Mouse (Mus musculus): Measurements from ENCODE around the gene Frs2. TPM values are rescaled to one million over a fixed set of nuclear protein-coding genes. Genes with fewer than 3 reads are reported as not detected.
"Not testable (repeated sequence)": the region's sequence is repeated elsewhere in the genome, so short reads cannot be mapped to it uniquely, and the experiment has no call there.

Frs2 gene
- polyA plus RNA-seq, 1 experiment from 2014 or later, result 27.2 TPM

DNA sequence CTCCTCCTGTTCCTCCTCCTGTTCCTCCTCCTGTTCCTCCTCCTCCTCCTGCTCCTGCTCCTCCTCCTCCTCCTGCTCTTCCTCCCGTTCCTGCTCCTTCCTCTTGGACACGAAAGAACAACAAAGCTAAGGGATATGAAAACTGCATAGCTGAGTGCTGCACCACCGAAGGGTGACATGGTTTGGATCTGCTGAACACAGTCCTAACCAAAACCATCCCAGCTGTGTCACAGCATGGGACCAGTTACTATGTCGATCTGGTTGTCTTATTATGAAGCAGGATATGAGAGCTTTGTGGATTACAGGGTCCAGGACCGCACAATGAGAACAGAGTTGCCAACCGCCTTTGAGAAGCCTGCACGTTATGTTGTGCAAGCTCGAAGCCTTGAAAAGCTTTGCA, 122.2 kb downstream of the Frs2 start:
- H3K4me2 ChIP-seq (ENCODE audit: low read length), result no peak overlapping the region
- H3K27me3 ChIP-seq (replicated peaks; ENCODE audit: control insufficient read depth, insufficient read depth, low read length), result 0 out of 2 replicates have a peak, but pooled peaks cover 3% of the 10 kb centered on the region
- H3K4me3 ChIP-seq (ENCODE audit: low read depth, low read length), result no peak overlapping the region
- no peaks in the 10 kb centered on the region for H3K9me3 ChIP-seq (replicated peaks; ENCODE audit: control insufficient read depth, low read length)
- no peaks in the 10 kb centered on the region for H3K36me3 ChIP-seq (ENCODE audit: control insufficient read depth, insufficient read depth, low read length)
- 86% methylated on average over 8 of the region's 8 CpGs for WGBS
- no peak overlapping the region for H3K27ac ChIP-seq (ENCODE audit: low read depth, low read length)
- DNase-seq (ENCODE audit: low spot score) (no peak), ATAC-seq (no peak)
- no peak overlapping the region for H3K9ac ChIP-seq (ENCODE audit: low read length)
- H3K4me1 ChIP-seq (ENCODE audit: control insufficient read depth, insufficient read depth, low read length), result no peaks in the 10 kb centered on the region

DNA sequence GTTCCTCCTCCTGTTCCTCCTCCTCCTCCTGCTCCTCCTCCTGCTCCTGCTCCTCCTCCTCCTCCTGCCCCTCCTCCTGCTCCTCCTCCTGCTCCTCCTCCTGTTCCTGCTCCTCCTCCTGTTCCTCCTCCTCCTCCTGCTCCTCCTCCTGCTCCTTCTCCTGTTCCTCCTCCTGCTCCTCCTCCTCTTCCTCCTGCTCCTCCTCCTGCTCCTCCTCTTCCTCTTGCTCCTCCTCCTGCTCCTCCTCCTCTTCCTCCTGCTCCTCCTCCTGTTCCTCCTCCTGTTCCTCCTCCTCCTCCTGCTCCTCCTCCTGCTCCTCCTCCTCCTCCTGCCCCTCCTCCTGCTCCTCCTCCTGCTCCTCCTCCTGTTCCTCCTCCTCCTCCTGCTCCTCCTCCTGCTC, 122.6 kb downstream of the Frs2 start:
- not testable (repeated sequence) for H3K9ac ChIP-seq (ENCODE audit: low read length); H3K4me2 ChIP-seq (ENCODE audit: low read length); H3K4me1 ChIP-seq (ENCODE audit: control insufficient read depth, insufficient read depth, low read length); H3K9me3 ChIP-seq (replicated peaks; ENCODE audit: control insufficient read depth, low read length); H3K27me3 ChIP-seq (replicated peaks; ENCODE audit: control insufficient read depth, insufficient read depth, low read length); H3K36me3 ChIP-seq (ENCODE audit: control insufficient read depth, insufficient read depth, low read length); H3K27ac ChIP-seq (ENCODE audit: low read depth, low read length); ATAC-seq; DNase-seq (ENCODE audit: low spot score); H3K4me3 ChIP-seq (ENCODE audit: low read depth, low read length)

DNA sequence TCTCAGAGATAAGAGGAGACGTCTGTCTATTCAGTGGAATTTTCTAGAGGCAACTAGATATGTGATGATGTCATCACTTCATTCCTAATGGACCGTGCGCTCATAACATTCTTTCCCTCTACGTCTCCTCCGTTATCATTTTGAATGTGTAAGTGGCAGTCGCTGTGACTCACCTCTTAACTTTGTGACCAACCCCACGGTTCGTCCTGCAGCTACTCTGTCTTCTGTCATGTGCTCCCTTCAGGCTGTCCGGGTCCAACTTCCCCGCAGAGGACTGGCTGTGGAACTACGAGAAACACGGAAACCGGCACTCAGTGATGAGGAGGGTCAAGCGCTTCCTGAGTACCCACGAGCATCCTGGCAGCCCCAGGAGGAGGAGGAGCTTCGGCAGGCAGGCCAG, 124.6 kb downstream of the Frs2 start:
- WGBS, result 68% methylated on average over 16 of the region's 16 CpGs
- Histone ChIP-seq H3K27me3 (replicated peaks; ENCODE audit: control insufficient read depth, insufficient read depth, low read length) (0 out of 2 replicates have a peak, but pooled peaks cover 3% of the 10 kb centered on the region), H3K36me3 (ENCODE audit: control insufficient read depth, insufficient read depth, low read length) (no peaks in the 10 kb centered on the region), H3K4me1 (ENCODE audit: control insufficient read depth, insufficient read depth, low read length) (no peaks in the 10 kb centered on the region), H3K27ac (ENCODE audit: low read depth, low read length) (no peak overlapping the region), H3K9me3 (replicated peaks; ENCODE audit: control insufficient read depth, low read length) (no peaks in the 10 kb centered on the region), H3K9ac (ENCODE audit: low read length) (no peak overlapping the region), H3K4me2 (ENCODE audit: low read length) (no peak overlapping the region), H3K4me3 (ENCODE audit: low read depth, low read length) (no peak overlapping the region)
- ATAC-seq, result no peak
- DNase-seq (ENCODE audit: low spot score), result no peak

DNA sequence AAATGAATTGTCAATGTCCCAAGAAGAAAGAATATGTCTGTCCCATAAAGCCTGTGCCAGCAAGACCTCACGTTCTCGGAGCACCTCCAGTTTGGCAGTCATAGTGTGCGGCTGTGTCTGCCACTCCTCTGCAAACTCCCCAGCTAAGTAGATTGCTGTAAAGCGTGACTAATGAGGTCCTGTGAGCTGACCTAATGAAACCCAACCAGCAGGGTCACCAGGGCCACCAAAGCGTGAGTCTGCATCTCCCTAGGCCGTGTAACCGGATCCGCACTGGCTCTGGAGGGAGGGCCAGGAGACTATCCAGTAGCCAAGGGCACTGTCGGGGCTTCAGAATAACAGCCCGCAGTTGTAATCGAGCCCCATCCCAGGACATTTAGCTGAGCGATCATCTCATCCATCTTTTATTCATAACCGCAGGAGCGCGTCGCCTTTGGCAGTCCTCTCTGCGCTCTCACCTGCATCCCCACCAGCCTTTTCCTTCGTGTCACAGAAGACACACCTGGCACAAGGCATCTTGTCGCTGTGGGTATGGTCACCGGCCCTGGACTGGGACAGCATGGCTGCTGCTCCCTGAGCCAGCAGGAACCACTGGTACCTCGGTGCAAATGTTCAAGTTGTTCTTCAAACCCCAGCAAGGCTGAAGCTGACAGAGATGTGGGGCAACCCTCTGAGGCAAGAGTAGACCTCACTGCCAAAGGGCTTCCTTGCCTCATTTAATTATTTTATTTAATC, 127.1 kb downstream of the Frs2 start:
- Histone ChIP-seq H3K4me1 (ENCODE audit: control insufficient read depth, insufficient read depth, low read length) (no peaks in the 10 kb centered on the region), H3K4me3 (ENCODE audit: low read depth, low read length) (no peak overlapping the region), H3K27me3 (replicated peaks; ENCODE audit: control insufficient read depth, insufficient read depth, low read length) (no peaks in the 10 kb centered on the region), H3K27ac (ENCODE audit: low read depth, low read length) (no peak overlapping the region), H3K4me2 (ENCODE audit: low read length) (no peak overlapping the region), H3K36me3 (ENCODE audit: control insufficient read depth, insufficient read depth, low read length) (no peaks in the 10 kb centered on the region), H3K9ac (ENCODE audit: low read length) (no peak overlapping the region), H3K9me3 (replicated peaks; ENCODE audit: control insufficient read depth, low read length) (no peaks in the 10 kb centered on the region)
- WGBS, result 23% methylated on average over 21 of the region's 21 CpGs
- DNase-seq (ENCODE audit: low spot score) (no peak), ATAC-seq (no peak)

Other genes starting within 250 kb of the Frs2 start
- gene Rab3ip, start 197.8 kb downstream of the Frs2 start, polyA plus RNA-seq (2014; fragmentation: Nextera tagmentation; extraction: Ambion mirVana), result 37.3 and 42.8 TPM in 2 replicates
- not detected in 2 replicates for gene Gm10271, start 175.9 kb downstream of the Frs2 start, polyA plus RNA-seq (2014; fragmentation: Nextera tagmentation; extraction: Ambion mirVana)
- gene Best3, start 162.2 kb downstream of the Frs2 start, polyA plus RNA-seq (2014; fragmentation: Nextera tagmentation; extraction: Ambion mirVana), result 0.10 TPM in 1 of 2 replicates, not detected in the other
- not detected in 2 replicates for gene Lrrc10, start 103.2 kb downstream of the Frs2 start, polyA plus RNA-seq (2014; fragmentation: Nextera tagmentation; extraction: Ambion mirVana)
- 315 and 330 TPM in 2 replicates for gene Cct2, start 84.7 kb downstream of the Frs2 start, polyA plus RNA-seq (2014; fragmentation: Nextera tagmentation; extraction: Ambion mirVana)
- gene Yeats4, start 76.0 kb upstream of the Frs2 start, polyA plus RNA-seq (2014; fragmentation: Nextera tagmentation; extraction: Ambion mirVana), result 128 and 143 TPM in 2 replicates
- not detected in 2 replicates for gene 9530003J23Rik, start 90.2 kb upstream of the Frs2 start, polyA plus RNA-seq (2014; fragmentation: Nextera tagmentation; extraction: Ambion mirVana)
- gene Lyz2, start 133.8 kb upstream of the Frs2 start, polyA plus RNA-seq (2014; fragmentation: Nextera tagmentation; extraction: Ambion mirVana), result 18.6 and 24.1 TPM in 2 replicates
- not detected in 2 replicates for gene Lyz1, start 144.3 kb upstream of the Frs2 start, polyA plus RNA-seq (2014; fragmentation: Nextera tagmentation; extraction: Ambion mirVana)
- 188 and 232 TPM in 2 replicates for gene Cpsf6, start 231.5 kb upstream of the Frs2 start, polyA plus RNA-seq (2014; fragmentation: Nextera tagmentation; extraction: Ambion mirVana)